8 mouse cellular contexts compared by ENCODE assay signal in the genomic region with DNA sequence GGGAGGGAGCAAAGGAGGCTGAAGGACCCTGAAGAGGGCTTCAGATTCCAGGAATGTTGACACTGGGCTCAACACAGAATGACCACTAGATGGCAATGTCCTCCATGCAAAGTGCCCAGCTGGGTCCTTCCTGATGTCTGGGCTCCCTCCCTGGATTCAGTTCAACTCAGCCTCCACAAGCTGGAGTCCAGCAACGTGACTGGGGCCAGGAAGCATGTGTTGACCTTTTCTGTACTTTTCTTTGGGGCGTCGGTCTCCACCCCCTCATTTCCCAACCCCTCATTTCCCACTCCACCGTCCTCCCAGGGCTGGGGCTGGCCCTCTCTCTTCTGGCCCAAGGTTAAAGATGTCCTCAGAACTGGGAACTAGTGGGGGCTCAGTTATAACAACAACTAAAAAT. TPM values are rescaled to one million over a fixed set of nuclear protein-coding genes. Genes with fewer than 3 reads are reported as not detected.
DNase-seq lines count a peak whose midpoint lies in the region; ATAC-seq lines count a peak whose summit lies in the region.

No protein-coding gene starts in this region.

- no peak overlapping the region for H3K4me3 ChIP-seq in hindbrain, embryonic 12.5 days
- no peak overlapping the region for H3K4me3 ChIP-seq in lung, embryonic 16.5 days (ENCODE audit: low read length)

- no peak overlapping the region for H3K9ac ChIP-seq in hindbrain, embryonic 12.5 days
- H3K9ac ChIP-seq in lung, embryonic 16.5 days (ENCODE audit: low read length) = no peak overlapping the region

- no peak overlapping the region for H3K4me2 ChIP-seq in hindbrain, embryonic 12.5 days (replicated peaks)
- H3K4me2 ChIP-seq in lung, embryonic 16.5 days (ENCODE audit: low read depth, low read length) = no peak overlapping the region

- DNase-seq in R1 (ENCODE audit: low read depth, low spot score) = peak; percentile 62
- peak; percentile 85 to 86 for DNase-seq in cerebellum, postnatal 14 days
- DNase-seq in frontal cortex, postnatal 14 days (ENCODE audit: low spot score in 2 of 2) = peak; percentile 53 to 54
- DNase-seq in layer of hippocampus, postnatal 10 days (ENCODE audit: low spot score in 2 of 2) = peak; percentile 69 to 80
- peak; percentile 61 for DNase-seq in ovary, postnatal 36 days (ENCODE audit: low spot score)
- peak; percentile 43 for DNase-seq in urinary bladder, postnatal 25 days (ENCODE audit: low spot score)

- no peaks in the 10 kb centered on the region for H3K27me3 ChIP-seq in hindbrain, embryonic 12.5 days
- no peaks in the 10 kb centered on the region for H3K27me3 ChIP-seq in lung, embryonic 16.5 days (ENCODE audit: control insufficient read depth, insufficient read depth, low read depth, low read length)

- WGBS in hindbrain, embryonic 12.5 days = 4% methylated on average over 4 of the region's 4 CpGs
- 0% methylated on average over 4 of the region's 4 CpGs for WGBS in lung, embryonic 16.5 days

- H3K27ac ChIP-seq in hindbrain, embryonic 12.5 days = no peak overlapping the region
- no peak overlapping the region for H3K27ac ChIP-seq in lung, embryonic 16.5 days (ENCODE audit: low read length)

- peak; percentile 76 for ATAC-seq in hindbrain, embryonic 12.5 days (ENCODE audit: low FRiP score)
- peak; percentile 93 for ATAC-seq in lung, embryonic 16.5 days (ENCODE audit: low read depth)

- H3K4me1 ChIP-seq in hindbrain, embryonic 12.5 days = peaks cover 11% of the 10 kb centered on the region
- H3K4me1 ChIP-seq in lung, embryonic 16.5 days (replicated peaks; ENCODE audit: control insufficient read depth, insufficient read depth, low read length) = peaks cover 4% of the 10 kb centered on the region; the same call in 1 of the 2 replicates

- H3K36me3 ChIP-seq in hindbrain, embryonic 12.5 days = no peaks in the 10 kb centered on the region
- H3K36me3 ChIP-seq in lung, embryonic 16.5 days (ENCODE audit: control insufficient read depth, insufficient read depth, low read length) = no peaks in the 10 kb centered on the region

- no peaks in the 10 kb centered on the region for H3K9me3 ChIP-seq in hindbrain, embryonic 12.5 days (replicated peaks)
- no peaks in the 10 kb centered on the region for H3K9me3 ChIP-seq in lung, embryonic 16.5 days (ENCODE audit: control insufficient read depth, low read length)

RNA-seq across cellular contexts. Expression of gene Fbxo7, which starts 43.2 kb away (rescaled TPM):
- 17.2 and 19.0 TPM in 2 replicates for polyA plus RNA-seq in hindbrain, embryonic 12.5 days (2016; fragmentation: Nextera tagmentation; extraction: Ambion mirVana)
- total RNA-seq in layer of hippocampus, postnatal 10 days (2021) = 10 to 100 TPM; 24.5 to 26.2 TPM
- polyA plus RNA-seq in lung, embryonic 16.5 days (2015; fragmentation: Nextera tagmentation; extraction: Ambion mirVana) = 25.0 and 26.7 TPM in 2 replicates

RNA-seq across cellular contexts. Expression of gene Bpifc, which starts 53.2 kb away (rescaled TPM):
- polyA plus RNA-seq in hindbrain, embryonic 12.5 days (2016; fragmentation: Nextera tagmentation; extraction: Ambion mirVana) = not detected in 2 replicates
- not detected for total RNA-seq in layer of hippocampus, postnatal 10 days (2021)
- polyA plus RNA-seq in lung, embryonic 16.5 days (2015; fragmentation: Nextera tagmentation; extraction: Ambion mirVana) = 0.13 and 0.28 TPM in 2 replicates
